Mouse (Mus musculus): ENCODE results near the gene B3galnt1. TPM values are rescaled to one million over a fixed set of nuclear protein-coding genes. Genes with fewer than 3 reads are reported as not detected.
"Not testable (repeated sequence)": the region's sequence is repeated elsewhere in the genome, so short reads cannot be mapped to it uniquely, and the experiment has no call there.

Gene B3galnt1
- polyA plus RNA-seq, 1 experiment from 2014 or later = 44.4 TPM

- Histone ChIP-seq H3K27me3 (ENCODE audit: control insufficient read depth, insufficient read depth, low read length) (no peaks in the 10 kb centered on the region), H3K4me2 (no peak overlapping the region), H3K9ac (ENCODE audit: low read length) (no peak overlapping the region), H3K36me3 (ENCODE audit: control insufficient read depth, insufficient read depth, low read length) (no peaks in the 10 kb centered on the region), H3K4me3 (ENCODE audit: low read depth, low read length) (no peak overlapping the region), H3K4me1 (ENCODE audit: control insufficient read depth, insufficient read depth, low read length) (no peaks in the 10 kb centered on the region), H3K27ac (ENCODE audit: low read depth, low read length) (no peak overlapping the region), H3K9me3 (ENCODE audit: control insufficient read depth, low read length) (no peaks in the 10 kb centered on the region)
- DNase-seq (ENCODE audit: low spot score, missing footprints) (no peak), ATAC-seq (ENCODE audit: low FRiP score) (no peak)
- WGBS = 91% methylated on average over 1 of the region's 1 CpGs
Observed at GRCm38 (mm10) chr3:69578791-69579190, 20.0 kb downstream of the B3galnt1 start.

- DNase-seq (ENCODE audit: low spot score, missing footprints) (no peak), ATAC-seq (ENCODE audit: low FRiP score) (no peak)
- Histone ChIP-seq H3K4me3 (ENCODE audit: low read depth, low read length) (no peak overlapping the region), H3K9ac (ENCODE audit: low read length) (no peak overlapping the region), H3K27me3 (ENCODE audit: control insufficient read depth, insufficient read depth, low read length) (no peaks in the 10 kb centered on the region), H3K4me2 (no peak overlapping the region), H3K36me3 (ENCODE audit: control insufficient read depth, insufficient read depth, low read length) (no peaks in the 10 kb centered on the region), H3K27ac (ENCODE audit: low read depth, low read length) (no peak overlapping the region), H3K4me1 (ENCODE audit: control insufficient read depth, insufficient read depth, low read length) (no peaks in the 10 kb centered on the region), H3K9me3 (ENCODE audit: control insufficient read depth, low read length) (no peaks in the 10 kb centered on the region)
- 92% methylated on average over 3 of the region's 3 CpGs for whole genome bisulfite sequencing
Observed at GRCm38 (mm10) chr3:69576715-69577114, 22.0 kb downstream of the B3galnt1 start.

- no peak overlapping the region for H3K9ac ChIP-seq (ENCODE audit: low read length)
- H3K4me1 ChIP-seq (ENCODE audit: control insufficient read depth, insufficient read depth, low read length) = no peaks in the 10 kb centered on the region
- H3K27ac ChIP-seq (ENCODE audit: low read depth, low read length) = no peak overlapping the region
- no peaks in the 10 kb centered on the region for H3K9me3 ChIP-seq (ENCODE audit: control insufficient read depth, low read length)
- H3K27me3 ChIP-seq (ENCODE audit: control insufficient read depth, insufficient read depth, low read length) = no peaks in the 10 kb centered on the region
- no peaks in the 10 kb centered on the region for H3K36me3 ChIP-seq (ENCODE audit: control insufficient read depth, insufficient read depth, low read length)
- no peak overlapping the region for H3K4me2 ChIP-seq
- DNase-seq (ENCODE audit: low spot score, missing footprints) (no peak), ATAC-seq (ENCODE audit: low FRiP score) (no peak)
- 96% methylated on average over 11 of the region's 11 CpGs for WGBS
- H3K4me3 ChIP-seq (ENCODE audit: low read depth, low read length) = no peak overlapping the region
Observed at GRCm38 (mm10) chr3:69575577-69575976, 23.2 kb downstream of the B3galnt1 start.

- Histone ChIP-seq H3K4me1 (ENCODE audit: control insufficient read depth, insufficient read depth, low read length) (no peaks in the 10 kb centered on the region), H3K9me3 (ENCODE audit: control insufficient read depth, low read length) (no peaks in the 10 kb centered on the region), H3K27me3 (ENCODE audit: control insufficient read depth, insufficient read depth, low read length) (no peaks in the 10 kb centered on the region), H3K27ac (ENCODE audit: low read depth, low read length) (no peak overlapping the region), H3K9ac (ENCODE audit: low read length) (no peak overlapping the region), H3K4me3 (ENCODE audit: low read depth, low read length) (no peak overlapping the region), H3K36me3 (ENCODE audit: control insufficient read depth, insufficient read depth, low read length) (no peaks in the 10 kb centered on the region), H3K4me2 (no peak overlapping the region)
- DNase-seq (ENCODE audit: low spot score, missing footprints) (no peak), ATAC-seq (ENCODE audit: low FRiP score) (no peak)
- whole genome bisulfite sequencing = 90% methylated on average over 5 of the region's 5 CpGs
Observed at GRCm38 (mm10) chr3:69572561-69572960, 26.2 kb downstream of the B3galnt1 start.

GRCm38 (mm10) chr3:69565586-69565985 is 33.2 kb downstream of the B3galnt1 start:
- not testable (repeated sequence) for H3K36me3 ChIP-seq (ENCODE audit: control insufficient read depth, insufficient read depth, low read length); H3K4me1 ChIP-seq (ENCODE audit: control insufficient read depth, insufficient read depth, low read length); H3K27ac ChIP-seq (ENCODE audit: low read depth, low read length); H3K9ac ChIP-seq (ENCODE audit: low read length); ATAC-seq (ENCODE audit: low FRiP score); H3K4me2 ChIP-seq; H3K27me3 ChIP-seq (ENCODE audit: control insufficient read depth, insufficient read depth, low read length); DNase-seq (ENCODE audit: low spot score, missing footprints); H3K4me3 ChIP-seq (ENCODE audit: low read depth, low read length); H3K9me3 ChIP-seq (ENCODE audit: control insufficient read depth, low read length)
- 96% methylated on average over 1 of the region's 1 CpGs for WGBS

GRCm38 (mm10) chr3:69563406-69563805 is 35.4 kb downstream of the B3galnt1 start:
- no peaks in the 10 kb centered on the region for H3K27me3 ChIP-seq (ENCODE audit: control insufficient read depth, insufficient read depth, low read length)
- ATAC-seq (ENCODE audit: low FRiP score) (no peak), DNase-seq (ENCODE audit: low spot score, missing footprints) (peak; percentile 47)
- no peaks in the 10 kb centered on the region for H3K36me3 ChIP-seq (ENCODE audit: control insufficient read depth, insufficient read depth, low read length)
- H3K4me2 ChIP-seq = no peak overlapping the region
- no peak overlapping the region for H3K27ac ChIP-seq (ENCODE audit: low read depth, low read length)
- no peaks in the 10 kb centered on the region for H3K9me3 ChIP-seq (ENCODE audit: control insufficient read depth, low read length)
- H3K9ac ChIP-seq (ENCODE audit: low read length) = no peak overlapping the region
- no peak overlapping the region for H3K4me3 ChIP-seq (ENCODE audit: low read depth, low read length)
- 89% methylated on average over 4 of the region's 6 CpGs for WGBS
- no peaks in the 10 kb centered on the region for H3K4me1 ChIP-seq (ENCODE audit: control insufficient read depth, insufficient read depth, low read length)

- Histone ChIP-seq H3K9me3 (ENCODE audit: control insufficient read depth, low read length) (no peaks in the 10 kb centered on the region), H3K9ac (ENCODE audit: low read length) (no peak overlapping the region), H3K4me2 (no peak overlapping the region), H3K27me3 (ENCODE audit: control insufficient read depth, insufficient read depth, low read length) (no peaks in the 10 kb centered on the region), H3K36me3 (ENCODE audit: control insufficient read depth, insufficient read depth, low read length) (no peaks in the 10 kb centered on the region), H3K27ac (ENCODE audit: low read depth, low read length) (no peak overlapping the region), H3K4me3 (ENCODE audit: low read depth, low read length) (no peak overlapping the region), H3K4me1 (ENCODE audit: control insufficient read depth, insufficient read depth, low read length) (no peaks in the 10 kb centered on the region)
- WGBS = 53% methylated on average over 5 of the region's 5 CpGs
- ATAC-seq (ENCODE audit: low FRiP score) = peak; percentile 30; the same call in 1 of the 2 replicates
- DNase-seq (ENCODE audit: low spot score, missing footprints) = no peak
Observed at GRCm38 (mm10) chr3:69561686-69562085, 37.1 kb downstream of the B3galnt1 start.

- peak; percentile 49 for DNase-seq (ENCODE audit: low spot score, missing footprints)
- H3K9ac ChIP-seq (ENCODE audit: low read length) = no peak overlapping the region
- WGBS = 94% methylated on average over 7 of the region's 7 CpGs
- no peaks in the 10 kb centered on the region for H3K4me1 ChIP-seq (ENCODE audit: control insufficient read depth, insufficient read depth, low read length)
- no peak for ATAC-seq (ENCODE audit: low FRiP score)
- H3K9me3 ChIP-seq (ENCODE audit: control insufficient read depth, low read length) = no peaks in the 10 kb centered on the region
- no peak overlapping the region for H3K4me2 ChIP-seq
- H3K4me3 ChIP-seq (ENCODE audit: low read depth, low read length) = no peak overlapping the region
- H3K27ac ChIP-seq (ENCODE audit: low read depth, low read length) = no peak overlapping the region
- no peaks in the 10 kb centered on the region for H3K27me3 ChIP-seq (ENCODE audit: control insufficient read depth, insufficient read depth, low read length)
- H3K36me3 ChIP-seq (ENCODE audit: control insufficient read depth, insufficient read depth, low read length) = no peaks in the 10 kb centered on the region
Observed at GRCm38 (mm10) chr3:69559975-69560330, 38.8 kb downstream of the B3galnt1 start.

- Histone ChIP-seq H3K27ac (ENCODE audit: low read depth, low read length) (no peak overlapping the region), H3K36me3 (ENCODE audit: control insufficient read depth, insufficient read depth, low read length) (no peaks in the 10 kb centered on the region), H3K9me3 (ENCODE audit: control insufficient read depth, low read length) (no peaks in the 10 kb centered on the region), H3K27me3 (ENCODE audit: control insufficient read depth, insufficient read depth, low read length) (no peaks in the 10 kb centered on the region), H3K4me2 (no peak overlapping the region), H3K9ac (ENCODE audit: low read length) (no peak overlapping the region), H3K4me3 (ENCODE audit: low read depth, low read length) (no peak overlapping the region), H3K4me1 (ENCODE audit: control insufficient read depth, insufficient read depth, low read length) (no peaks in the 10 kb centered on the region)
- peak; percentile 12 for DNase-seq (ENCODE audit: low spot score, missing footprints)
- no peak for ATAC-seq (ENCODE audit: low FRiP score)
- WGBS = 95% methylated on average over 6 of the region's 6 CpGs
Observed at GRCm38 (mm10) chr3:69559316-69559974, 39.3 kb downstream of the B3galnt1 start.
